Mouse (Mus musculus) liver, postnatal 0 days (tissue): ENCODE measurements around the gene Col9a1. TPM values are rescaled to one million over a fixed set of nuclear protein-coding genes. Genes with fewer than 3 reads are reported as not detected.

ENCODE experiments used
- ATAC-seq: fragments of 200-750 bp; cut with Nextera tagmentation; 2 replicates; pipeline ENCODE4 v1.8.0; 2017; ENCODE audit warnings: mild to moderate bottlenecking, moderate library complexity
- DNase-seq: peaks from one replicate; pipeline ENCODE4 v3.0.0-alpha.2; 2016
- H3K27ac ChIP-seq: fragments of 300-500 bp; sonication (generic); 2 replicates; pipeline ENCODE4 v1.5.1; 2014; ENCODE audit warnings: antibody characterized with exemption, moderate library complexity, mild to moderate bottlenecking, low read depth
- H3K27me3 ChIP-seq: fragments of 300-500 bp; sonication (generic); 2 replicates; pipeline ENCODE4 v1.6.1; 2014; ENCODE audit warnings: low read length, control low read depth, mixed read lengths; ENCODE audit not compliant: insufficient read depth
- H3K36me3 ChIP-seq: fragments of 300-500 bp; sonication (generic); replicated peaks from 2 replicates; pipeline ENCODE4 v1.6.1; 2014; ENCODE audit warnings: mild to moderate bottlenecking, control low read depth, low read length, moderate library complexity, mixed read lengths; ENCODE audit not compliant: insufficient read depth
- H3K4me1 ChIP-seq: fragments of 300-500 bp; sonication (generic); 2 replicates; pipeline ENCODE4 v1.6.1; 2014; ENCODE audit warnings: antibody characterized with exemption, mild to moderate bottlenecking, control low read depth; ENCODE audit not compliant: insufficient read depth
- H3K4me2 ChIP-seq: fragments of 300-500 bp; sonication (generic); 2 replicates; pipeline ENCODE4 v1.6.1; 2014; ENCODE audit warnings: low read depth, mild to moderate bottlenecking, low read length, moderate library complexity, mixed read lengths
- H3K4me3 ChIP-seq: fragments of 300-500 bp; sonication (generic); 2 replicates; pipeline ENCODE4 v1.5.1; 2014; ENCODE audit warnings: low read depth, low read length
- H3K9ac ChIP-seq: fragments of 300-500 bp; sonication (generic); replicated peaks from 2 replicates; pipeline ENCODE4 v1.6.1; 2014; ENCODE audit warnings: mild to moderate bottlenecking, moderate library complexity
- H3K9me3 ChIP-seq: fragments of 300-500 bp; sonication (generic); 2 replicates; pipeline ENCODE4 v1.6.1; 2016; ENCODE audit warnings: mild to moderate bottlenecking, control low read depth, low read length, mixed read lengths
- CTCF ChIP-seq: sonication (generic); IDR thresholded peaks from 2 replicates; pipeline ENCODE4 v1.5.1; 2016; ENCODE audit warnings: antibody characterized with exemption, low read depth
- EP300 ChIP-seq: IDR thresholded peaks from 2 replicates; pipeline ENCODE4 v1.6.1; 2016; ENCODE audit warnings: antibody characterized with exemption, low read depth, mild to moderate bottlenecking
- WGBS: fragments of 180-500 bp; shearing (Covaris S2); extraction: QIAGEN DNeasy Blood & Tissue Kit; methylation state at CpG from one replicate; pipeline ENCODE4 v1.1.7; 2014; ENCODE audit not compliant: insufficient replicate concordance; 5-methylcytosine and 5-hydroxymethylcytosine counted together
- polyA plus RNA-seq: library from polyadenylated mRNA; unstranded; fragments of >200 nt; fragmentation: Nextera tagmentation; extraction: Ambion mirVana; gene quantifications from 2 replicates; pipeline ENCODE4 v1.2.1, GENCODE M21; 2015

The Col9a1 gene
- polyA plus RNA-seq, result 0.05 TPM in 1 of 2 replicates, not detected in the other

DNA sequence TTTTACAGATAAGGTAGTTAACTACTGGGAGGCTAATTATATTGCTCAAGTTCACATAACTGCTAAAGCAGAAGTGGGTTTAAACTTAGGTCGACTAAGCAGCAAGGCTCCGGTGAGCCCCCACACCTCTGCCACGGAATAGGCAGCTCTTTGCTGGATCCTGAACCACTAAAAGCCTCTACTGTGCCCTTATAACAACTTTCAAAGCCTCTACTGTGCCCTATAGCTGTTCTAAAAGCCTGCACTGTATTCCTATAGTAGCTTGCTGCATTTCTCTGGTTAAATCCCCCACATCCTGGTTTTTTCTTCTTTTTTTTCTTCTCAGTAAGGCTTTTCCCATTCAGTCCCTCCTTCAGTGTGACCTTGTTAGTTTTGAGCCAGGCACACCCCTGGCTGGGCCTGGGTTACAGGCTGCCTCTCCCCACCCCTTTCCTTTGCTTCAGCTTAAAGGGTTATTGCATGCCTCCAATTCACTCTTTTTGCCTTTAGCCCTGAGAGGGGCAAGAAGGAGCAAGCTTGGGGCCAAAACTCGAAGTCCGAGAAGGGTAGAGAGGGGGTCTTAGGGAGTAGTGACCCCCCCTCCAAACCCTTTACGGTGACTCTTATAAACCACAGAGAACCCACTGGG lies at the start of gene Col9a1:
TSS of gene Col9a1 (plus strand) at position 387 of the 628 bp plus-strand sequence.
- ATAC-seq (no peak), DNase-seq (no peak)
- Histone ChIP-seq H3K4me2 (no peak within 1 kb of the TSS), H3K4me3 (no peak within 1 kb of the TSS), H3K27me3 (no peaks in the 10 kb centered on the region), H3K27ac (no peak within 1 kb of the TSS), H3K9me3 (no peaks in the 10 kb centered on the region), H3K36me3 (no peaks in the 10 kb centered on the region), H3K9ac (no peak within 1 kb of the TSS), H3K4me1 (no peaks in the 10 kb centered on the region)
- TF ChIP-seq CTCF (no peak), EP300 (no peak)
- WGBS, result 63% methylated on average over 6 of the region's 6 CpGs

DNA sequence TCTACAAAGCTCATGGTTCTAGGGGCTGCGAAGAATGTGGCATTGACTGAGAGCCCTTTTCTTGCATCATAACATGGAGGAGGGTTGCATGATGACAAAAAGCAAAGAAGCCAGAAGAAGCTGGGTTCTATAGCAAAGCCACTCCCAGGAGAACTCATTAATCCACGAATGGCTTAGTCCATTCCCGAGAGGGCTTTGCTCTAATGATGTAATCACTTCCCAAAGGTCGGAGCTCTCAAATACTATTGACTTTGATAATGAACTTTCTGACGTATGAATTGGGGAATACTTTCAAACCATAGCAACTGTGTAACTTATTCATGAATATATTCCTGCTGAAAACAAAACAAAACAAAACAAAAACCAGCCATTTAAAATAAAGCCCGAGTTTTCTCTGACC lies 49.5 kb upstream of the Col9a1 start:
- Histone ChIP-seq H3K9ac (no peak overlapping the region), H3K4me2 (no peak overlapping the region), H3K27me3 (no peaks in the 10 kb centered on the region), H3K4me3 (no peak overlapping the region), H3K27ac (no peak overlapping the region), H3K4me1 (no peaks in the 10 kb centered on the region), H3K9me3 (no peaks in the 10 kb centered on the region), H3K36me3 (no peaks in the 10 kb centered on the region)
- WGBS, result 50% methylated on average over 6 of the region's 6 CpGs
- ATAC-seq, result no peak
- no peak for DNase-seq
- TF ChIP-seq EP300 (no peak), CTCF (no peak)

DNA sequence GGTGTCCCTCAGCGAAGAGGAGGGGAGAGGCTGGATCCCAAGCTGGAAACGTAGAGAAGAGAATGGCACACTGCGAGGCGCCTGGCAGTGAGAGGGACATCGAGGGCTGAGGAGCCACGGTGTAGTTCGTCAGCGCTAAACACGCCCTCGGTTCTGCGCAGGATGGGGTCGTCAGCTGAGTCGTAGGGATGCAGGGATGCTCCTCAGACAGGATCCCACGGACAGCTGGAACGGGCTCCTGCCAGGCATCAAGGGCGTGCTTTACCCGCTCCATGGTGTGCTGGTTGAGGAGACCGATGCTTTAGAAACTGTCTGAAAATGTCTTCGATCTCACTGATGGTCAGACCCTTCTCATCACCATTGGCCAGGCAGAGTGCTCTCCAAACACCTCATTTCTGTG lies 43.6 kb upstream of the Col9a1 start:
- 41% methylated on average over 19 of the region's 19 CpGs for WGBS
- no peak overlapping the region for H3K27ac ChIP-seq
- H3K4me2 ChIP-seq, result no peak overlapping the region
- ATAC-seq (no peak), DNase-seq (no peak)
- H3K4me1 ChIP-seq, result no peaks in the 10 kb centered on the region
- no peak overlapping the region for H3K9ac ChIP-seq
- H3K9me3 ChIP-seq, result no peaks in the 10 kb centered on the region
- TF ChIP-seq CTCF (no peak), EP300 (no peak)
- H3K27me3 ChIP-seq, result no peaks in the 10 kb centered on the region
- no peaks in the 10 kb centered on the region for H3K36me3 ChIP-seq
- H3K4me3 ChIP-seq, result no peak overlapping the region

DNA sequence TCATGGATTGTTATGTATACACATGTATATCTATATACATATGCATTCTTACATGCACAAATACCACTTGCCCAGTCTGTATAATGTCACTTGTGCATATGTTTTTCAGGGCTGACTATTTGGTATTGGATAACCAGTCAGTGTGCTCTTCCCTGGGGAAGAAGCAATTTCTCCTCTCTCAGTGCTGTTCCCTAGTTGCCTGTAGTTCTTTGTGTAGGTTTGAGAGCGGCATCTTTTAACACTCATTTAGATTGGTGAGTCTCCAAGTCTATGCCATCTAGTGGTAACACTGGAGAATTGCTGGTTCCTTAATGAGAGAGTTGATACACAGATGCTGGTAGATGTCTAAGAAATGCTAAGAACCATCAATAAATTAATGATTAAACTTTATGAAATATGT lies 42.6 kb upstream of the Col9a1 start:
- H3K36me3 ChIP-seq, result no peaks in the 10 kb centered on the region
- no peaks in the 10 kb centered on the region for H3K27me3 ChIP-seq
- no peak for ATAC-seq
- TF ChIP-seq CTCF, result peak; percentile 73
- no peak for TF ChIP-seq EP300
- H3K9ac ChIP-seq, result no peak overlapping the region
- H3K4me1 ChIP-seq, result no peaks in the 10 kb centered on the region
- no peak overlapping the region for H3K4me2 ChIP-seq
- no peak overlapping the region for H3K4me3 ChIP-seq
- no peaks in the 10 kb centered on the region for H3K9me3 ChIP-seq
- no peak overlapping the region for H3K27ac ChIP-seq
- DNase-seq, result no peak
- WGBS, result 14% methylated on average over 1 of the region's 1 CpGs

DNA sequence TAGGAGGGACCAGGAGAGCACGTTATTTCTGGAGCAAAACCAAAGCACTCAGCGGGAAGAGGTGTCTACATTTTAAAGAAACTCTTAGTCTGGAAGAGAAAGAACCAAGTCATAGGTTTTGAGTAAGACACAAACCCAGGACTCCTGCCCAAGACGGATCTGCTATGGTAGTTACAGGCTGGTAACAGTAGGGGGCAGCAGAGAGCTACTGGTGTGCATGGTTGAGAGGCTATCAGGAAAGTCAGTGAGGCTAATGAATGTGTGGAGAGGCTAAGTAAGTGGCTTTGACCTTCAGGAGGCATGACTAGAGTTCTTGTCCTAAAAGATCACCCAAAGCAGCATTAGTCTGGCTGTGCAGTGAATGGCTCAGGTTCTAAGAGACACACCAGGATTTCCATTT lies 40.3 kb upstream of the Col9a1 start:
- H3K9me3 ChIP-seq, result no peaks in the 10 kb centered on the region
- no peak overlapping the region for H3K4me3 ChIP-seq
- H3K9ac ChIP-seq, result no peak overlapping the region
- no peaks in the 10 kb centered on the region for H3K27me3 ChIP-seq
- TF ChIP-seq CTCF, result peak; percentile 90
- no peak for TF ChIP-seq EP300
- WGBS, result 7% methylated on average over 3 of the region's 3 CpGs
- H3K4me2 ChIP-seq, result no peak overlapping the region
- no peak overlapping the region for H3K27ac ChIP-seq
- H3K4me1 ChIP-seq, result no peaks in the 10 kb centered on the region
- H3K36me3 ChIP-seq, result no peaks in the 10 kb centered on the region
- ATAC-seq, result no peak
- peak; percentile 60 for DNase-seq

DNA sequence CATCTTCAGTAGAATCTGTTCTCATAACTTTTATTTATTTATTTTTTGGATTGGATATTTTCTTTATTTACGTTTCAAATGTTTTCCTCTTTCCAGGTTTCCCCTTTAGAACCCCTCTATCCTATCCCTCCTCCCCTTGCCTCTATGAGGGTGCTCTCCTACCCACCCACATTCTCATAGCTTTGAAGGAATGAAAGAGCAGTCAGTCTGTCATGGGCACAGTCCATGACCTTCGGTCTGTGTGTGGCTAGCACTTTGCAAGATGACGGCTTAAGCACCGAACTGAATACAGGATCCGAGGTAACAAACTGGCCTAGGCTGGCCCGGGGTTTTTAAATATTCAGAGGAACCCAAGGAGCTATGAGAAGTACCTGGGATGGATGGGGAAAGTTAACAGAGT lies 36.9 kb upstream of the Col9a1 start:
- DNase-seq, result no peak
- H3K4me2 ChIP-seq, result no peak overlapping the region
- H3K27me3 ChIP-seq, result no peaks in the 10 kb centered on the region
- H3K27ac ChIP-seq, result no peak overlapping the region
- H3K9me3 ChIP-seq, result no peaks in the 10 kb centered on the region
- no peak overlapping the region for H3K9ac ChIP-seq
- H3K4me3 ChIP-seq, result no peak overlapping the region
- WGBS, result 73% methylated on average over 6 of the region's 6 CpGs
- H3K4me1 ChIP-seq, result no peaks in the 10 kb centered on the region
- no peak for TF ChIP-seq CTCF
- TF ChIP-seq EP300, result no peak
- ATAC-seq, result no peak
- no peaks in the 10 kb centered on the region for H3K36me3 ChIP-seq
